Mouse (Mus musculus): ENCODE results near the gene Fer. TPM values are rescaled to one million over a fixed set of nuclear protein-coding genes. Genes with fewer than 3 reads are reported as not detected.

Fer gene
- polyA plus RNA-seq, 1 experiment from 2014 or later: 20.7 TPM

DNA sequence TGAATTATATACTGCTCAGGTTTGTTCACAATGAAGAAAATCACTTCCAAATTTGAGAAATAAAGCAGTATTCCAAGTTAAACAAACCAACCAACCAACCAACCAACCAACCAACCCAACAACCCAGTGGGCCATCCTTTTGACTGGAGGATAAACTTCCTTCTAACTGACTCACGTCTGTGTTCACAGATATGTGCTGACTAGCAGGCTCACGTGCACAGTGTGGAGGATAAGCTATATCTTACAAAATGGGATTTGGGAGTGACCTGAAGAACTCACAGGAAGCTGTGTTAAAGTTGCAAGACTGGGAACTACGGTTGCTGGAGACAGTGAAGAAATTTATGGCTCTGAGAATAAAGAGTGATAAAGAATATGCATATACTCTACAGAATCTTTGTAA is 33.0 kb downstream of the Fer start:
- Histone ChIP-seq H3K9ac (ENCODE audit: low read depth, low read length) (no peak overlapping the region), H3K36me3 (ENCODE audit: control insufficient read depth, insufficient read depth, low read length) (0 out of 2 replicates have a peak, but pooled peaks cover 4% of the 10 kb centered on the region), H3K4me1 (ENCODE audit: control insufficient read depth, insufficient read depth, low read length) (no peaks in the 10 kb centered on the region), H3K9me3 (ENCODE audit: control insufficient read depth, low read length) (no peaks in the 10 kb centered on the region), H3K4me2 (ENCODE audit: low read depth, low read length) (no peak overlapping the region), H3K27ac (ENCODE audit: low read length) (no peak overlapping the region), H3K4me3 (ENCODE audit: low read length) (no peak overlapping the region), H3K27me3 (replicated peaks; ENCODE audit: control insufficient read depth, insufficient read depth, low read length) (no peaks in the 10 kb centered on the region)
- 68% methylated on average over 3 of the region's 3 CpGs for WGBS
- ATAC-seq: no peak

DNA sequence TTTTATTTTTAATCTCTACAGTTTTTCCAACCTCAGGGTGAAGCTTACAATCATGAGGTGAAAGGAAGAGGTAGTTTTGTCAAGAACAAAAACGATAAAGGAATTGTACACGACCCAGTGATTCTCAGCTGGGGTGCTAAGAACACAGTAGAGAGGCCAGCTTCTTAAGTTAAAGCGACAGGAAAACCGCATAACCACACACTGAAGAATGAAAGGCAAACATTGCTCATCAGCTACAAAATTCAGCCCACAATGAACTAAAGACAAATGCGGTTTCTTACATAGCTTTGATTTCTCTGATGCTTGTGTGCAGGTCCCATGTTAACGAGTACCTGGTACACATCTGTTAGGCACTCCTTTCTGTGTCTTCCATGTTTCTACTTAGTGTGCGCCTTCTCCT is 34.2 kb downstream of the Fer start:
- Histone ChIP-seq H3K9me3 (ENCODE audit: control insufficient read depth, low read length) (no peaks in the 10 kb centered on the region), H3K36me3 (ENCODE audit: control insufficient read depth, insufficient read depth, low read length) (0 out of 2 replicates have a peak, but pooled peaks cover 4% of the 10 kb centered on the region), H3K27ac (ENCODE audit: low read length) (no peak overlapping the region), H3K27me3 (replicated peaks; ENCODE audit: control insufficient read depth, insufficient read depth, low read length) (no peaks in the 10 kb centered on the region), H3K4me1 (ENCODE audit: control insufficient read depth, insufficient read depth, low read length) (no peaks in the 10 kb centered on the region), H3K4me3 (ENCODE audit: low read length) (no peak overlapping the region), H3K4me2 (ENCODE audit: low read depth, low read length) (no peak overlapping the region), H3K9ac (ENCODE audit: low read depth, low read length) (no peak overlapping the region)
- 87% methylated on average over 7 of the region's 7 CpGs for WGBS
- ATAC-seq: no peak

- WGBS: 93% methylated on average over 4 of the region's 4 CpGs
Measured at GRCm38 (mm10) chr17:63909297-63909696, 46.4 kb downstream of the Fer start.

GRCm38 (mm10) chr17:63921601-63922203 is 58.8 kb downstream of the Fer start:
- H3K4me3 ChIP-seq (ENCODE audit: low read length): no peak overlapping the region
- WGBS: 49% methylated on average over 6 of the region's 6 CpGs
- H3K4me1 ChIP-seq (ENCODE audit: control insufficient read depth, insufficient read depth, low read length): peaks cover 4% of the 10 kb centered on the region; the same call in 1 of the 2 replicates
- H3K27ac ChIP-seq (ENCODE audit: low read length): no peak overlapping the region
- no peaks in the 10 kb centered on the region for H3K36me3 ChIP-seq (ENCODE audit: control insufficient read depth, insufficient read depth, low read length)
- H3K4me2 ChIP-seq (ENCODE audit: low read depth, low read length): no peak overlapping the region
- no peaks in the 10 kb centered on the region for H3K9me3 ChIP-seq (ENCODE audit: control insufficient read depth, low read length)
- ATAC-seq: no peak; the same call in 1 of the 2 replicates
- no peaks in the 10 kb centered on the region for H3K27me3 ChIP-seq (replicated peaks; ENCODE audit: control insufficient read depth, insufficient read depth, low read length)
- H3K9ac ChIP-seq (ENCODE audit: low read depth, low read length): no peak overlapping the region

More at GRCm38 (mm10) chr17:63909297-63909696, 46.4 kb downstream of the Fer start:
- H3K9ac ChIP-seq (ENCODE audit: low read depth, low read length): no peak overlapping the region
- no peaks in the 10 kb centered on the region for H3K27me3 ChIP-seq (replicated peaks; ENCODE audit: control insufficient read depth, insufficient read depth, low read length)
- ATAC-seq: no peak
- no peaks in the 10 kb centered on the region for H3K4me1 ChIP-seq (ENCODE audit: control insufficient read depth, insufficient read depth, low read length)
- no peak overlapping the region for H3K27ac ChIP-seq (ENCODE audit: low read length)
- no peak overlapping the region for H3K4me2 ChIP-seq (ENCODE audit: low read depth, low read length)
- H3K4me3 ChIP-seq (ENCODE audit: low read length): no peak overlapping the region
- no peaks in the 10 kb centered on the region for H3K9me3 ChIP-seq (ENCODE audit: control insufficient read depth, low read length)
- H3K36me3 ChIP-seq (ENCODE audit: control insufficient read depth, insufficient read depth, low read length): no peaks in the 10 kb centered on the region

DNA sequence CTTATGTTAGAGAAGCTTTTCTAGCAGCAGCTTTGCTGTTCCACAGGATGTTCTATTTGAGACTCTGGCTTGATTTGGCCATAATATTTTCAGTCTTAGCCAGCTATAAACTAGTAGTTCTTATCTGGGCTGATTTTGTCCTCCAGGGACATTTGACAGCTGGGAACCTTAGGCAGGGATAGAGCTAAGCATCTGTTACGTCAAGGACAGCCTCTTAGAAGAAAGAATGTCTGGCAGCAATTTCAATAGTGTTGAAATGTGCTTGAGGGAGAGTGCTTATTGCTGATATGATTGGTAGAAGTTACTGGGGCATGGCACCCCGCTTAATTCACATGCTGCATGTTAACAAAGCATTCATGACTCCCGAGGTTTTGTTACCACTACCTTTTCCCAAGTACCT is 62.7 kb downstream of the Fer start:
- H3K9me3 ChIP-seq (ENCODE audit: control insufficient read depth, low read length): no peaks in the 10 kb centered on the region
- 79% methylated on average over 3 of the region's 3 CpGs for WGBS

GRCm38 (mm10) chr17:63930634-63931033 is 67.8 kb downstream of the Fer start:
- WGBS: 49% methylated on average over 4 of the region's 4 CpGs
- H3K27me3 ChIP-seq (replicated peaks; ENCODE audit: control insufficient read depth, insufficient read depth, low read length): no peaks in the 10 kb centered on the region
- H3K4me3 ChIP-seq (ENCODE audit: low read length): no peak overlapping the region
- H3K4me1 ChIP-seq (ENCODE audit: control insufficient read depth, insufficient read depth, low read length): no peaks in the 10 kb centered on the region
- H3K9ac ChIP-seq (ENCODE audit: low read depth, low read length): no peak overlapping the region
- no peak overlapping the region for H3K4me2 ChIP-seq (ENCODE audit: low read depth, low read length)
- H3K27ac ChIP-seq (ENCODE audit: low read length): no peak overlapping the region
- peak; percentile 59 for ATAC-seq
- no peaks in the 10 kb centered on the region for H3K36me3 ChIP-seq (ENCODE audit: control insufficient read depth, insufficient read depth, low read length)
- H3K9me3 ChIP-seq (ENCODE audit: control insufficient read depth, low read length): no peaks in the 10 kb centered on the region

More for the DNA sequence above, 62.7 kb downstream of the Fer start:
- no peaks in the 10 kb centered on the region for H3K36me3 ChIP-seq (ENCODE audit: control insufficient read depth, insufficient read depth, low read length)
- peaks cover 4% of the 10 kb centered on the region; the same call in 1 of the 2 replicates for H3K4me1 ChIP-seq (ENCODE audit: control insufficient read depth, insufficient read depth, low read length)
- no peaks in the 10 kb centered on the region for H3K27me3 ChIP-seq (replicated peaks; ENCODE audit: control insufficient read depth, insufficient read depth, low read length)
- no peak for ATAC-seq
- no peak overlapping the region for H3K4me2 ChIP-seq (ENCODE audit: low read depth, low read length)
- no peak overlapping the region for H3K9ac ChIP-seq (ENCODE audit: low read depth, low read length)
- no peak overlapping the region for H3K27ac ChIP-seq (ENCODE audit: low read length)
- no peak overlapping the region for H3K4me3 ChIP-seq (ENCODE audit: low read length)

- Histone ChIP-seq H3K4me2 (ENCODE audit: low read depth, low read length) (no peak overlapping the region), H3K4me3 (ENCODE audit: low read length) (no peak overlapping the region), H3K36me3 (ENCODE audit: control insufficient read depth, insufficient read depth, low read length) (no peaks in the 10 kb centered on the region), H3K27ac (ENCODE audit: low read length) (no peak overlapping the region), H3K27me3 (replicated peaks; ENCODE audit: control insufficient read depth, insufficient read depth, low read length) (no peaks in the 10 kb centered on the region), H3K9ac (ENCODE audit: low read depth, low read length) (no peak overlapping the region), H3K9me3 (ENCODE audit: control insufficient read depth, low read length) (no peaks in the 10 kb centered on the region), H3K4me1 (ENCODE audit: control insufficient read depth, insufficient read depth, low read length) (no peaks in the 10 kb centered on the region)
- no peak for ATAC-seq
- 80% methylated on average over 1 of the region's 1 CpGs for WGBS
Measured at GRCm38 (mm10) chr17:63931556-63931955, 68.7 kb downstream of the Fer start.

DNA sequence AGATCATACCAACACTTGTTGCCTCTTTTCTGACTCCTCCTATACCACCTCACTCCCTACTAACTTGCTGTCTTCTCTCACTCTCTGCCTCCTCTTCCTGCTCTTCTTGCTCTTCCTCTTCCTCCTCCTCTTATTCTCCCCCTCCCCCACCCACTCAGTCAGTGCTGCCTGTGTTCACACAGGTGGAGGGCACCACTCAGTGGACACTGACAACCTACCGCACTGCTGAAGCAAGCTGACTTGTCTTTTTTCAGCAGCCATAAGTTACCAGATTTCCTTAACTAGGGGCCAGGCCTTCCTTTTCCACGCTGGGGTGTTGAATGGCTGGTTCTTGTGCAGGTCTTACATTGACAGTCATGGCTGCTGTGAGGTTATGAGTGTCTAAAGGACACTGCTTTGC is 72.5 kb downstream of the Fer start:
- ATAC-seq: no peak
- no peaks in the 10 kb centered on the region for H3K27me3 ChIP-seq (replicated peaks; ENCODE audit: control insufficient read depth, insufficient read depth, low read length)
- H3K36me3 ChIP-seq (ENCODE audit: control insufficient read depth, insufficient read depth, low read length): no peaks in the 10 kb centered on the region
- no peak overlapping the region for H3K9ac ChIP-seq (ENCODE audit: low read depth, low read length)
- H3K4me1 ChIP-seq (ENCODE audit: control insufficient read depth, insufficient read depth, low read length): no peaks in the 10 kb centered on the region
- no peaks in the 10 kb centered on the region for H3K9me3 ChIP-seq (ENCODE audit: control insufficient read depth, low read length)
- no peak overlapping the region for H3K27ac ChIP-seq (ENCODE audit: low read length)
- H3K4me2 ChIP-seq (ENCODE audit: low read depth, low read length): no peak overlapping the region
- WGBS: 94% methylated on average over 2 of the region's 2 CpGs
- no peak overlapping the region for H3K4me3 ChIP-seq (ENCODE audit: low read length)

GRCm38 (mm10) chr17:63937886-63938285 is 75.0 kb downstream of the Fer start:
- WGBS: 75% methylated on average over 18 of the region's 18 CpGs
- H3K9me3 ChIP-seq (ENCODE audit: control insufficient read depth, low read length): no peaks in the 10 kb centered on the region
- no peaks in the 10 kb centered on the region for H3K36me3 ChIP-seq (ENCODE audit: control insufficient read depth, insufficient read depth, low read length)
- H3K4me3 ChIP-seq (ENCODE audit: low read length): no peak overlapping the region
- H3K4me1 ChIP-seq (ENCODE audit: control insufficient read depth, insufficient read depth, low read length): no peaks in the 10 kb centered on the region
- no peak overlapping the region for H3K27ac ChIP-seq (ENCODE audit: low read length)
- no peak overlapping the region for H3K9ac ChIP-seq (ENCODE audit: low read depth, low read length)
- H3K4me2 ChIP-seq (ENCODE audit: low read depth, low read length): no peak overlapping the region
- ATAC-seq: no peak
- no peaks in the 10 kb centered on the region for H3K27me3 ChIP-seq (replicated peaks; ENCODE audit: control insufficient read depth, insufficient read depth, low read length)

- H3K36me3 ChIP-seq (ENCODE audit: control insufficient read depth, insufficient read depth, low read length): no peaks in the 10 kb centered on the region
- H3K9me3 ChIP-seq (ENCODE audit: control insufficient read depth, low read length): no peaks in the 10 kb centered on the region
- H3K4me3 ChIP-seq (ENCODE audit: low read length): no peak overlapping the region
- 97% methylated on average over 2 of the region's 2 CpGs for WGBS
- H3K27me3 ChIP-seq (replicated peaks; ENCODE audit: control insufficient read depth, insufficient read depth, low read length): no peaks in the 10 kb centered on the region
- H3K4me2 ChIP-seq (ENCODE audit: low read depth, low read length): no peak overlapping the region
- no peak overlapping the region for H3K9ac ChIP-seq (ENCODE audit: low read depth, low read length)
- no peak for ATAC-seq
- no peak overlapping the region for H3K27ac ChIP-seq (ENCODE audit: low read length)
- no peaks in the 10 kb centered on the region for H3K4me1 ChIP-seq (ENCODE audit: control insufficient read depth, insufficient read depth, low read length)
Measured at GRCm38 (mm10) chr17:63946772-63947171, 83.9 kb downstream of the Fer start.
